Mouse (Mus musculus) lung, embryonic 16.5 days (tissue): Measurements from ENCODE around the gene Sugp1. TPM values are rescaled to one million over a fixed set of nuclear protein-coding genes. Genes with fewer than 3 reads are reported as not detected.
"Not testable (repeated sequence)": the region's sequence is repeated elsewhere in the genome, so short reads cannot be mapped to it uniquely, and the experiment has no call there.

Source experiments
- ATAC-seq: fragments of 200-750 bp; cut with Nextera tagmentation; 2 replicates; pipeline ENCODE4 v1.8.0; 2017; ENCODE audit warnings: low read depth, mild to moderate bottlenecking, moderate library complexity
- H3K27ac ChIP-seq: fragments of 300-500 bp; sonication (generic); 2 replicates; pipeline ENCODE4 v1.5.1; 2014; ENCODE audit warnings: mild to moderate bottlenecking, control low read depth, low read length
- H3K27me3 ChIP-seq: fragments of 300-500 bp; sonication (generic); 2 replicates; pipeline ENCODE4 v1.6.1; 2014; ENCODE audit warnings: low read depth, low read length, mixed read lengths; ENCODE audit not compliant: control insufficient read depth, insufficient read depth
- H3K36me3 ChIP-seq: fragments of 300-500 bp; sonication (generic); 2 replicates; pipeline ENCODE4 v1.6.1; 2014; ENCODE audit warnings: low read length; ENCODE audit not compliant: control insufficient read depth, insufficient read depth
- H3K4me1 ChIP-seq: fragments of 300-500 bp; sonication (generic); replicated peaks from 2 replicates; pipeline ENCODE4 v1.6.1; 2014; ENCODE audit warnings: low read length, mixed read lengths; ENCODE audit not compliant: control insufficient read depth, insufficient read depth
- H3K4me2 ChIP-seq: fragments of 300-500 bp; sonication (generic); 2 replicates; pipeline ENCODE4 v1.6.1; 2014; ENCODE audit warnings: low read depth, low read length, control low read depth
- H3K4me3 ChIP-seq: fragments of 300-500 bp; sonication (generic); 2 replicates; pipeline ENCODE4 v1.5.1; 2014; ENCODE audit warnings: mild to moderate bottlenecking, low read length, control low read depth
- H3K9ac ChIP-seq: fragments of 300-500 bp; sonication (generic); 2 replicates; pipeline ENCODE4 v1.6.1; 2014; ENCODE audit warnings: low read length, control low read depth
- H3K9me3 ChIP-seq: fragments of 300-500 bp; sonication (generic); 2 replicates; pipeline ENCODE4 v1.6.1; 2016; ENCODE audit warnings: low read length; ENCODE audit not compliant: control insufficient read depth
- WGBS: fragments of 180-500 bp; shearing (Covaris S2); extraction: QIAGEN DNeasy Blood & Tissue Kit; methylation state at CpG from one replicate; pipeline ENCODE4 v1.1.7; 2014; 5-methylcytosine and 5-hydroxymethylcytosine counted together
- polyA plus RNA-seq: library from polyadenylated mRNA; unstranded; fragments of >200 nt; fragmentation: Nextera tagmentation; extraction: Ambion mirVana; gene quantifications from 2 replicates; pipeline ENCODE4 v1.2.1, GENCODE M21; 2015

The Sugp1 gene
- polyA plus RNA-seq, 1 experiment from 2014 or later = 43.1 TPM

GRCm38 (mm10) chr8:70001892-70002191 lies 40.8 kb upstream of the Sugp1 start:
- not testable (repeated sequence) for H3K9me3 ChIP-seq, H3K4me1 ChIP-seq, H3K36me3 ChIP-seq, H3K27me3 ChIP-seq, ATAC-seq, H3K9ac ChIP-seq
- Histone ChIP-seq H3K27ac (peak overlapping the region; percentile 96), H3K4me3 (peak overlapping the region; percentile 33), H3K4me2 (peak overlapping the region; percentile 61; the same call in 1 of the 2 replicates)
- 32% methylated on average over 7 of the region's 7 CpGs for WGBS

DNA sequence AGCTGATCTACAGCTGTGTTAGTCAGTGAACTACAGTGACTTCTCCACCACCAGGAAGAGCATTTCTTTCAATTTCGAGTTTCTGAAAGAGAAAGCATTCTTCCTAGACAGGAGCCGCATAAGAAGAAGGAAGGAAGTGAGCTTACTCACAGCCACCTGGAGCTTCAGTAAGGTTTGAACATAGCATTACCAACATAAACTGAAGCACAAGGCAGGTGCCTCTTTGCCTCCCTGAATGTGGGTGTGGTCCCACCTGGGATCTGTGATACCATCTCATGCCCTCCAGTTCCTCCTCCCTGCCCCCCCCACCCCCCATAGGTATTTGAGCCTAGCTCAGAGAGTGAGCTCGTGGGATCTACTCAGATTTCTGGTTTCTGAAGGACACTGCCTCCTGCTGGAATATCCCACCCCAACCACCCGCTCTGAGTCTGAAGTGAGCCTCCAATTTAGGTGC lies 39.4 kb upstream of the Sugp1 start:
- WGBS = 50% methylated on average over 4 of the region's 4 CpGs

GRCm38 (mm10) chr8:70004345-70004744 lies 38.3 kb upstream of the Sugp1 start:
- ATAC-seq = no peak
- no peak overlapping the region for H3K27ac ChIP-seq
- H3K36me3 ChIP-seq = no peaks in the 10 kb centered on the region
- no peaks in the 10 kb centered on the region for H3K27me3 ChIP-seq
- H3K4me2 ChIP-seq = no peak overlapping the region
- H3K4me3 ChIP-seq = no peak overlapping the region
- H3K4me1 ChIP-seq = peaks cover 3% of the 10 kb centered on the region
- no peaks in the 10 kb centered on the region for H3K9me3 ChIP-seq
- no peak overlapping the region for H3K9ac ChIP-seq

More for the DNA sequence above, 39.4 kb upstream of the Sugp1 start:
- H3K4me1 ChIP-seq = peaks cover 3% of the 10 kb centered on the region
- H3K36me3 ChIP-seq = no peaks in the 10 kb centered on the region
- H3K4me3 ChIP-seq = no peak overlapping the region
- H3K27me3 ChIP-seq = no peaks in the 10 kb centered on the region
- ATAC-seq = no peak
- no peaks in the 10 kb centered on the region for H3K9me3 ChIP-seq
- no peak overlapping the region for H3K27ac ChIP-seq
- H3K4me2 ChIP-seq = no peak overlapping the region
- H3K9ac ChIP-seq = no peak overlapping the region

DNA sequence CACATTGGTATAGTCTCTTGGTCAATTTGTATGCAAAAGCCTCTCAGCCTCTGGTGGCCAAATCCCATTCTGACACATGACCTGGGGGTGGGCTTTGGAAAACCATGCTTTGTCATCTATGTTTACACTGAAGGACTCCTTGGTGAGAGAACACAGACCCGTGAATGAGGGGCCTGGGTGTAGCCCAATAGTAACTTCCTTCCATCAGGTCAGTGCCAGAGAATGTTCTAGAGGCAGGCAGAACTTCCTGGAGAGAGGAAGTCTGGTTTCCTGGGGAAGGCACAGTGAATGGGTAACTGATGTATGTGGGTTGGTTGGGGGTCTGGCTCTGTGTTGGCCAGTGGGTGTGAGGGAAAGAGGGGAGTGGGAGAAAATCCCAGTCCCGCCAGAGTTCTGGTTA lies 37.4 kb upstream of the Sugp1 start:
- no peaks in the 10 kb centered on the region for H3K9me3 ChIP-seq
- H3K4me2 ChIP-seq = no peak overlapping the region
- H3K27ac ChIP-seq = no peak overlapping the region
- peak; percentile 34; the same call in 1 of the 2 replicates for ATAC-seq
- H3K36me3 ChIP-seq = no peaks in the 10 kb centered on the region
- H3K9ac ChIP-seq = no peak overlapping the region
- no peaks in the 10 kb centered on the region for H3K27me3 ChIP-seq
- H3K4me3 ChIP-seq = no peak overlapping the region
- peaks cover 3% of the 10 kb centered on the region for H3K4me1 ChIP-seq
- 39% methylated on average over 2 of the region's 2 CpGs for WGBS

- not testable (repeated sequence) for H3K9me3 ChIP-seq, H3K27ac ChIP-seq
- 92% methylated on average over 14 of the region's 14 CpGs for WGBS
Observed at GRCm38 (mm10) chr8:70010796-70011195, 31.8 kb upstream of the Sugp1 start.

DNA sequence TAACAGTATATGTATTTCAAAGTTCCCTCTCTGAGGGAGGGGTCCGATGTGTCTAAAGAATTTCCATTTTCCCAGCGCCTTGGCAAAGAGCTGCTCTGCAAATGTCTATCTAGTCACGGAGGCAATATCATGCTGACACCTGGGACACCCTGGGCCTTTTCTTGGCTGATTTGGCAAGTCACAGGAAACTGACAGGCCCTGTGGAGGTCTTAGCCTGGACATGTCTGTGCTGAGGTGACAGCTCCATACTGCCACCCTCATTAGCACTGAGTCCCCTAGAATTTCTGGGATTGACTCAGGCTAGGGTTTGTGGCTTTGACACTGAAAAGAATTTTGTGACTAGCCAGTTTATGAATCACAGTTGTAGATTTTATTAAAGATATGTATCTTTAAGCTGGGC lies 30.3 kb upstream of the Sugp1 start:
- Histone ChIP-seq H3K9me3 (no peaks in the 10 kb centered on the region), H3K9ac (no peak overlapping the region), H3K36me3 (peaks cover 5% of the 10 kb centered on the region; the same call in 1 of the 2 replicates), H3K4me1 (no peaks in the 10 kb centered on the region), H3K27me3 (no peaks in the 10 kb centered on the region), H3K27ac (no peak overlapping the region), H3K4me2 (no peak overlapping the region), H3K4me3 (no peak overlapping the region)
- ATAC-seq = no peak
- 65% methylated on average over 3 of the region's 3 CpGs for WGBS

More at GRCm38 (mm10) chr8:70010796-70011195, 31.8 kb upstream of the Sugp1 start:
- not testable (repeated sequence) for ATAC-seq, H3K27me3 ChIP-seq, H3K9ac ChIP-seq, H3K36me3 ChIP-seq, H3K4me2 ChIP-seq, H3K4me1 ChIP-seq, H3K4me3 ChIP-seq

DNA sequence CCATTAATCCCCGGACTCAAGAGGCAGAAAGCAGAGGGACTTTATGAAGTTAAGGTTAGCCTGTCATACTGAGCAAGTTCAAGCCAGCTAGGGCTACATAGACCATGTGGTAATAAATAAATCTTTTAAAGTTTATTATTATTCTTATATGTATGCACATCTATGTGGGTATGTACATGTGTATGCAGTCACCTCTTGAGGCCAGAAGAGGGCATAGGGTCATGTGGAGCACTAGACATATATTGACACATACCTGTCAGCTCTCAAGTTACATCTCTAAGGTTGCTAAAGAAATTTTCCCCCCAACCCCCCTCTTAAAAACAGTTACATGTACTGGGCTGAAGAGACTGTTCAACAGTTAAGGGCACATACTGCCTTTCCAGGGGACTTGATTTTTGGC lies 29.9 kb upstream of the Sugp1 start:
- no peak overlapping the region for H3K27ac ChIP-seq
- H3K9me3 ChIP-seq = no peaks in the 10 kb centered on the region
- no peak overlapping the region for H3K9ac ChIP-seq
- ATAC-seq = no peak
- WGBS = 78% methylated on average over 1 of the region's 1 CpGs
- no peaks in the 10 kb centered on the region for H3K27me3 ChIP-seq
- H3K4me1 ChIP-seq = no peaks in the 10 kb centered on the region
- no peak overlapping the region for H3K4me2 ChIP-seq
- peaks cover 8% of the 10 kb centered on the region for H3K36me3 ChIP-seq
- no peak overlapping the region for H3K4me3 ChIP-seq

GRCm38 (mm10) chr8:70015017-70015416 lies 27.6 kb upstream of the Sugp1 start:
- H3K9me3 ChIP-seq = no peaks in the 10 kb centered on the region
- H3K4me3 ChIP-seq = no peak overlapping the region
- no peaks in the 10 kb centered on the region for H3K27me3 ChIP-seq
- H3K9ac ChIP-seq = no peak overlapping the region
- no peaks in the 10 kb centered on the region for H3K4me1 ChIP-seq
- H3K27ac ChIP-seq = no peak overlapping the region
- WGBS = 66% methylated on average over 1 of the region's 1 CpGs
- no peak for ATAC-seq
- no peak overlapping the region for H3K4me2 ChIP-seq
- H3K36me3 ChIP-seq = peaks cover 30% of the 10 kb centered on the region

DNA sequence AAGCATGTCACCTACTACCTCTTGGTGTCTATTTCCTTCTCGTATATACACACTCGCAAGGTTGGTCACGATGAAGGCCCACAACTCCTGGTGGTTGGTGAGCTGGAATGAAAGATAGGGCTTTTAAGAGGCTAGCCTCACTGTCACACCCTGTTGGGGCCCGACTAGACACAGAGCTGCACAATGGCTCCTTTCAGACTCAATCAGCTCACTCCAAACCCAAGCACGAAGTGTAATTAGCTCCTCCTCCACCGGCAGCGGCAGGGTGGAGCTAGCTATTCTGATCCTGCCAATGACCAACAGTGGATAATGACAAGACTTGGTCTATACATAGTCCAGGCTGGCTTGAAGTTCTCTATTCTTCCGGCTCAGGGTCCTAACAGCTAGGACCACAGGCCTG lies 19.0 kb upstream of the Sugp1 start:
- Histone ChIP-seq H3K4me1 (no peaks in the 10 kb centered on the region), H3K27me3 (no peaks in the 10 kb centered on the region), H3K4me2 (no peak overlapping the region), H3K36me3 (peaks cover 71% of the 10 kb centered on the region), H3K27ac (no peak overlapping the region), H3K4me3 (no peak overlapping the region), H3K9ac (no peak overlapping the region), H3K9me3 (no peaks in the 10 kb centered on the region)
- WGBS = 81% methylated on average over 8 of the region's 8 CpGs
- no peak for ATAC-seq

GRCm38 (mm10) chr8:70026151-70026550 lies 16.5 kb upstream of the Sugp1 start:
- H3K36me3 ChIP-seq = peaks cover 60% of the 10 kb centered on the region
- no peak overlapping the region for H3K9ac ChIP-seq
- 87% methylated on average over 2 of the region's 2 CpGs for whole genome bisulfite sequencing
- H3K27ac ChIP-seq = no peak overlapping the region
- no peaks in the 10 kb centered on the region for H3K9me3 ChIP-seq
- H3K4me2 ChIP-seq = no peak overlapping the region
- H3K27me3 ChIP-seq = no peaks in the 10 kb centered on the region
- no peak overlapping the region for H3K4me3 ChIP-seq
- no peaks in the 10 kb centered on the region for H3K4me1 ChIP-seq
- ATAC-seq = no peak
